ENCODE assay signal across 19 mouse cellular contexts in genomic region chrX:75928903-75929302, GRCm38 (mm10). TPM values are rescaled to one million over a fixed set of nuclear protein-coding genes. Genes with fewer than 3 reads are reported as not detected.
DNase-seq lines count a peak whose midpoint lies in the region; ATAC-seq lines count a peak whose summit lies in the region.
"Had no signal": no experiment of that assay in that cellular context is flagged by ENCODE, and none has a peak within 500 bp of the region (broad histone marks: within the 10 kb centered on the region; RNA-seq: fewer than 3 reads in every experiment).

No protein-coding gene starts in this region.

- no peaks in the 10 kb centered on the region for H3K9me3 ChIP-seq in liver, embryonic 12.5 days (replicated peaks)
- H3K9me3 ChIP-seq: hindbrain, embryonic 13.5 days; midbrain, embryonic 12.5 days had no signal

- H3K36me3 ChIP-seq in liver, embryonic 12.5 days = no peaks in the 10 kb centered on the region
- H3K36me3 ChIP-seq: hindbrain, embryonic 13.5 days; midbrain, embryonic 12.5 days had no signal

- no peak overlapping the region for H3K4me3 ChIP-seq in liver, embryonic 12.5 days
- H3K4me3 ChIP-seq: hindbrain, embryonic 13.5 days; midbrain, embryonic 12.5 days had no signal

- H3K27me3 ChIP-seq in liver, embryonic 12.5 days (replicated peaks) = no peaks in the 10 kb centered on the region
- H3K27me3 ChIP-seq: hindbrain, embryonic 13.5 days; midbrain, embryonic 12.5 days had no signal

- ATAC-seq in liver, embryonic 12.5 days = no peak
- ATAC-seq: CD4-positive, CD25-positive, alpha-beta regulatory T cell, adult 4 months; forebrain, embryonic 14.5 days; liver, postnatal 0 days had no signal

- no peak overlapping the region for H3K27ac ChIP-seq in liver, embryonic 12.5 days
- H3K27ac ChIP-seq: hindbrain, embryonic 13.5 days; kidney, postnatal 0 days; midbrain, embryonic 12.5 days had no signal

- intact Hi-C loops in left cerebral cortex, postnatal 10 days (cut with DNase I) = no loop called here
- intact Hi-C loops in gastrocnemius, postnatal 14 days (cut with DNase I; ENCODE audit: low total_unique reads) = no loop called here

- WGBS in liver, embryonic 12.5 days (ENCODE audit: insufficient replicate concordance) = 75% methylated on average over 3 of the region's 3 CpGs

- peak; percentile 8 for DNase-seq in left cerebral cortex, adult 11 months (ENCODE audit: low spot score)
- no peak for DNase-seq in left cerebral cortex, postnatal 10 days (ENCODE audit: extremely low spot score in 1 of 2, low spot score in 2 of 2)
- DNase-seq in frontal cortex, postnatal 36 days (ENCODE audit: low spot score in 2 of 2) = peak; percentile 9 to 30
- peak; percentile 41 to 45 for DNase-seq in right cerebral cortex, postnatal 10 days (ENCODE audit: low spot score in 2 of 2)
- no peak for DNase-seq in thymus, adult 18-20 months
- DNase-seq in gastrocnemius, postnatal 14 days = no peak
- DNase-seq: adrenal gland, postnatal 36 days; cerebellum, adult 8-10 months; cerebellum, postnatal 36 days; embryo, embryonic 11 days; kidney, adult 2 months; liver, postnatal 0 days; lung, postnatal 10 days had no signal

- no peak overlapping the region for H3K4me2 ChIP-seq in liver, embryonic 12.5 days
- H3K4me2 ChIP-seq: hindbrain, embryonic 13.5 days; midbrain, embryonic 12.5 days had no signal

- no peaks in the 10 kb centered on the region for H3K4me1 ChIP-seq in liver, embryonic 12.5 days
- H3K4me1 ChIP-seq: hindbrain, embryonic 13.5 days; midbrain, embryonic 12.5 days had no signal

- no peak overlapping the region for H3K9ac ChIP-seq in liver, embryonic 12.5 days
- H3K9ac ChIP-seq: hindbrain, embryonic 13.5 days; liver, postnatal 0 days; midbrain, embryonic 12.5 days had no signal

RNA-seq across cellular contexts. Expression of gene Pls3, which starts 53.9 kb away (rescaled TPM):
- total RNA-seq in left cerebral cortex, postnatal 10 days (2021) = 10 to 100 TPM; 83.6 to 91.0 TPM
- 10 to 100 TPM; 31.2 to 38.5 TPM for total RNA-seq in gastrocnemius, postnatal 14 days (2021)
- 17.0 and 20.6 TPM in 2 replicates for polyA plus RNA-seq in liver, embryonic 12.5 days (2016; fragmentation: Nextera tagmentation; extraction: Ambion mirVana)

Comparison
In these comparisons a context has a peak if more than half of its experiments do, and no peak if none do; other contexts are left out.
1. DNase-seq: peak in left cerebral cortex, adult 11 months (single experiment), frontal cortex, postnatal 36 days (2 of 2) and right cerebral cortex, postnatal 10 days (2 of 2); none in left cerebral cortex, postnatal 10 days (0 of 2), thymus, adult 18-20 months (0 of 2) and gastrocnemius, postnatal 14 days (single experiment).